Mouse (Mus musculus) stomach, postnatal 0 days (tissue): ENCODE results near the gene Fam221b.

Experiments used
- CTCF ChIP-seq: IDR thresholded peaks from 2 replicates; pipeline ENCODE4 v1.5.1; 2016; ENCODE audit warnings: antibody characterized with exemption, low read depth, mild to moderate bottlenecking, moderate library complexity
- EP300 ChIP-seq: optimal IDR thresholded peaks from 2 replicates; pipeline ENCODE3; 2016; ENCODE audit warnings: antibody characterized with exemption

- TF ChIP-seq CTCF (no peak), EP300 (no peak)
Observed at GRCm38 (mm10) chr4:43709869-43710268, 40.9 kb upstream of the Fam221b start, which contains the start of gene Olfr71.
